Mouse (Mus musculus) erythroblast, adult 5-6 weeks (primary cell): ENCODE measurements around the gene Gm20721. TPM values are rescaled to one million over a fixed set of nuclear protein-coding genes. Genes with fewer than 3 reads are reported as not detected.
"Not testable (repeated sequence)": the region's sequence is repeated elsewhere in the genome, so short reads cannot be mapped to it uniquely, and the experiment has no call there.

ENCODE experiments used
- ATAC-seq: replicated peaks from 2 replicates; pipeline ENCODE4 v1.8.0; 2016; ENCODE audit warnings: moderate number of reproducible peaks, mild to moderate bottlenecking, moderate TSS enrichment, inconsistent platforms; ENCODE audit not compliant: poor library complexity, low FRiP score, severe bottlenecking
- total RNA-seq, 2 experiments: library from RNA; stranded (forward) in 1 of 2; stranded (reverse) in 1 of 2; fragments of 150-400 nt in 1 of 2; fragments of 200-764, 138-1000 nt in 1 of 2; gene quantifications; 2 replicates each; pipeline versions ENCODE4 v1.2.3 to v1.2.4; 2015 to 2017; ENCODE audit warnings: low replicate concordance in 2 of 2

Gene Gm20721
- total RNA-seq (2015; ENCODE audit: low replicate concordance) (not detected in 2 replicates), total RNA-seq (2017; ENCODE audit: low replicate concordance) (0.43 and 8.5 TPM in 2 replicates)

- no peak for ATAC-seq
These were observed at the start of gene Gm20721 for GRCm38 (mm10) chr2:174346612-174346998. Gene Gm20721 (minus strand): TSS chr2:174346712.

DNA sequence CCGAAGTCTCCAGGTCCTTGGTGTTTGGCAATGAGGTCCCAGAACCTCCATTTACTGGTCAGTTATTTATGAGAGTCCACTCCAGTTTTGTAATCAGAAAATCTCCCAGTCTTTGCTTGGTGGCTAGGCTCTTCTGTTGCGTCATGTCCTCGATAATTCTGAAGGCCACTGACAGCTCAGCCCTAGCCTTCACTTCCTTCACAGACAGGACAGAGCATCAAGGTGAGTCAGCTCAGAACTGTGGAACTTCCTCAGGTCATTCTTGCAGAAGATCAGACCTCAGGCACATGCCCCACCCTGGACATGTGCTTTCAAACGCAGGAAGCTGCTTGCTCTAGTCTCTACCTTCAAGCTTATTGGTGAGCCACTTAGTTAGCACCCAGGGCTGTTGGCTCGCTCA, 46.9 kb upstream of the Gm20721 start:
- ATAC-seq = no peak

- no peak for ATAC-seq
These were observed 46.0 kb upstream of the Gm20721 start for GRCm38 (mm10) chr2:174392554-174392953.

DNA sequence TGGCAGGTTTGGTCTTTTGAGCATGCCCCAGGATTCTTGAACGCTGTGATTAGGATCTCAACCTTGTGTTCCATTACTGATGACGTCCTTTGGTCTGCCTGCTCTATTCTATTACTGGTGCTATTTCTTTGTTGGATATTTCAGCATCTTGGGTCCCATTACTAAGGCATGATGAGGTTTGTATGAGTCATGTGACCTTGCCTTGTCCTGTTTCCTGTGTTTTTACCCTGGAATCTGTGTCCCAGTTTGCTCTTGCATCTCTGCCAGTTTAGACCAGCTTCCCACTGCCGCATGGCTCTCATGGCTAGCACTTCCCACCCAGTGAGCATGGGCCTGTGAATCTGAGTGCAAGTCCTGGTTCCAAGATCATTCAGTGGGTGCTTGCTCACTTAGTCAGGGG, 45.4 kb upstream of the Gm20721 start:
- ATAC-seq = no peak

- ATAC-seq = no peak
These were observed 34.5 kb upstream of the Gm20721 start for GRCm38 (mm10) chr2:174381021-174381420.

DNA sequence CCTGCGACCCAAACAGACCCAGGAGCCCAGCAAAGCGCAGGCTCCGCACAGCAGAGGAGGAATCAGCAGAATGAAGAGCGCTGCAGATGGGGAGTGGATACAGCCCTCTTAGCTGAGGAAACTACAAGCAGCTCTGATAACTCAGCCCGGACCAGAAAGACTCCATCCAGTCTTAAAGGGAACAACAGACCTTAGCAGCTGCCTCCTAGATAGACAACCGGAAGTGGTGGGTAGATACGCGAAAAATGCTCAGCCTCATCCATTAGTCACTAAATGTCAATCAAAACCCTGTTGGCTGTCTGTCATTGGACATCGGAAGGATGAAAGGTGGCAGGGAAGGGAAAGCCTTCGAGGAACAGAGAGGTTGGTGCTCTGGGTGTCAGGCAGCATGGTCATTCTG, 20.1 kb upstream of the Gm20721 start:
- ATAC-seq = no peak; the same call in 1 of the 2 replicates

DNA sequence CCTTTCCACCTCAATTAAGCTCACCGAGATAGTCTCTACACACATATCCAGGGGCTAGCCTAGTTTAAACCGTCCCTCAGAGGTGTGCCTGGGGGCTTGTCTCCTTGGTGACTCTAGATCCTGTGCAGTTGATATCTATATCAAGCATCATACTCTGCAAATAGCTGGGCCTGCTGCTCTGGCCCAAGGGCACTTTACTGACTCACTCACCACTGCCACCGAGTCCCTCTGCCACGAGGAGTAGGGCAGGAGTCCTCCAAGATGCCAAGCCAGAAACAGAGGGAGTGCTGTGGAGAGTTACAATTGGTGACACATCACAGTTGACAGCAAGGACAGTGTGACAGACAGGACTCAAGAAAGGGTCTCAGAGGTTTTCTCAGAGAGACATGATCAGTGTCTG, 13.1 kb upstream of the Gm20721 start:
- ATAC-seq = no peak

- no peak for ATAC-seq
These were observed 12.0 kb upstream of the Gm20721 start for GRCm38 (mm10) chr2:174358516-174358915.

- not testable (repeated sequence) for ATAC-seq
These were observed 622 bp upstream of the Gm20721 start for GRCm38 (mm10) chr2:174346999-174347668.

DNA sequence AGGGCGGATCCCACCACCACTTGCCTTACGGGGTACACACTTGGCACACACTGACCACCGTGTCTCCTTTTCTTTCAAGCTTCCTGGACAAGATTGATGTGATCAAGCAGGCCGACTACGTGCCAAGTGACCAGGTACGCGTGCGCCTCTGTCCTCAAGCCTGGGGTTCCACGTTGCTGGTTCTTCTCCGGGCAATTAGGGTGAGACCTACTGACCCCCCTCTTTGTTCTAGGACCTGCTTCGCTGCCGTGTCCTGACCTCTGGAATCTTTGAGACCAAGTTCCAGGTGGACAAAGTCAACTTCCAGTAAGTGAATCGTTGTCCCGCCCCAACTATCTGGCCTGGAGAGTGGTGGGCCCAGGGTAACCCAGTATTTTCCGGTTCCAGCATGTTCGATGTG, 1.5 kb downstream of the Gm20721 start:
- ATAC-seq = no peak

- ATAC-seq = no peak
These were observed 2.4 kb downstream of the Gm20721 start for GRCm38 (mm10) chr2:174344003-174344655.

- no peak for ATAC-seq
These were observed 2.9 kb downstream of the Gm20721 start for GRCm38 (mm10) chr2:174343566-174343965.

GRCm38 (mm10) chr2:174342793-174343400, 3.6 kb downstream of the Gm20721 start:
- ATAC-seq = no peak

- ATAC-seq = no peak
These were observed 5.5 kb downstream of the Gm20721 start for GRCm38 (mm10) chr2:174340893-174341580.

- no peak for ATAC-seq
These were observed 6.2 kb downstream of the Gm20721 start for GRCm38 (mm10) chr2:174340229-174340892.

GRCm38 (mm10) chr2:174339701-174340100, 6.8 kb downstream of the Gm20721 start:
- no peak for ATAC-seq

DNA sequence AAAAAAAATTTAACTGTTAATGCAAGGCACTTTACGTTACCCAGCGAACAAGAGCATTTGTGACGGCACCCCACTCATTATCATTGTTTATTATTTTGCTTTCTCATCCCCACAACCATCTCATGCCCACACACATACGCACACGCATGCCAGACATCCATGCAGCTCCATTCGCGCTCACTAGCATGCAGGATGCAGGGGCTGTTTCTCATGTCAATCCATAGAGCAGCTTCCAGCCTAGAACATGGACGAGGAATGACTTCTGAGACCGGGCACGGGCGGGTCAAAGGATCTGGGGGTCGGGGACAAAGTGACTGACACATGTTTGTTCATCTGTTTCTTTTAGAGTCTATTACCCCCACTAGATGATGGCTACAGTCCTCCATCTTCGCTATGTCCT, 9.2 kb downstream of the Gm20721 start:
- ATAC-seq = no peak

DNA sequence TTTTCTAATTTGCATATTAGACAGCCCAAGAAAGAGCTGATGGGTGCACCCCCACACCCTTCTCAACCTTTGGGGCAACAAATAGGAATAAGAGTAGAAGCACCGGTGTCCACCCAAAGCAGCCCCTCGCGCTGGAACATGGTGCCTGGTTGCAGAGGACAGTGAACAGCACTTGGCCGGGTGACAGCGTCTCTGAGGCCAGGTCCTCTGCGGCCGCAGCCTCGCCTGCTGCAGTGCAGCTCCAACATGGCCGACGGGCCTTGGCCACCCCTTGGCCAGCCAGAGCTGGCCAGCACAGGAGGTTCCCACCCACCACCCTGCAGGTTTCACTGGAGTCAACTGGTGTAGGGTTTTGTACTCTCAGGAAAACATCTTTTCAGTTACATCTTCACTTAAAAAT, 12.1 kb downstream of the Gm20721 start:
- no peak for ATAC-seq

DNA sequence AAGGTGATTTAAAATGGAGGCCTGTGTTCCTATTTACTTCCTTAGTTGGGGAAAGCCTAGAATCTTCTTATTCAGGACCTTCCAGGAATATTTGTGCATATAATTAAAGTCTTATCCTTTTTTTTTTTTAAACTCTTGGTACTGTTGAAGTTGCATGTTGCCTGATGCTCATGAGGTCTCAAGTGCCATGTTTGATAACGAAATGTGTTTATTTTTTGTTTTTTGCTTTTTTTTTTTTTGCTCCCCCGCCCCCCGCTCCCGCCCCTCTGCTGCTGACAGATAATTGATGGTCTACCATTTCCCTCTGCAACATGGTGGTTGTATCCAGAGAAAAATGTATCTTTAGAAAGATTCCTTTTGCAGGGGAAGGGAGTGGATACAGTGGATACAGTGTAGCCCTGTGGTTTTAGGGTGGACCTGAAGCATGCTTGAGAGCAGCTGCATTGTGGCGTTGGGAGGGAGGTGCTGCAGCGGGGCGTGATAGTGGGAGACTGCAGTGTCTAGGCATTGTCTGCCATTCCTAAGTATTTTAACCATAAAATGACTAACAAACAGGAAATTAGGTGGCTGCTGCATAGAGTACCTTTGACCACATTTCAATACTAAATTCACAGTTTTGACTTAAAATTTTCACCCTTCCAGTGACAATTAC, 13.1 kb downstream of the Gm20721 start:
- no peak for ATAC-seq
